Mouse (Mus musculus): ENCODE measurements around the gene Ddx21. TPM values are rescaled to one million over a fixed set of nuclear protein-coding genes. Genes with fewer than 3 reads are reported as not detected.

Gene Ddx21
- total RNA-seq, 2 experiments from 2014 or later, result 20.3 to 25.5 TPM

GRCm38 (mm10) chr10:62555705-62556557, 46.1 kb downstream of the Ddx21 start:
- peak; percentile 30 for TF ChIP-seq CTCF (conservative IDR thresholded peaks at IDR 0.05)
- DNase-seq (ENCODE audit: low spot score in 2 of 2), result no peak
- no peak overlapping the region for H3K4me3 ChIP-seq
- no peak overlapping the region for H3K27ac ChIP-seq

DNA sequence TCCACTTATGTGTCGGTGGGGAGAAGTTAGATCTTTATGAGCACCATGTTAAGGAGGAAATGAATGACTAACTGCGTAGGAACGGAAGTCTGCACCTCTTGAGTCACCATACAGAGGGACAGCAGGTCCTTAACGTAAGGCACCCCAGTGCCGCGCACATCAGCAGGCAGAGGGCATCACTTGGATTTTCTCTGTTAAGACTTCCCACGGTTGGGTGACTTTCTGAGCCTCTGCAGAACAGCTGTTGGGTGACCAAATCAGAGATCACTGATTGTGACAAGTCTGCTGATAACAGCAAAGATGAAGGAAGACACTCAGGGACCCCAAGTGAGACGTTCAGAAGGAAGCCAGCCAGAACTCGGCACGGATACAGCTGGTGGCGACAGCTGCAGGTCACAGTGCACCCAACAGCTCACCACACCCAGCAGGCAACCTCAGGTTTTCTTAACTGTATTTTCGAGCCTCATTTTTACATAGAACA, 48.4 kb downstream of the Ddx21 start:
- Histone ChIP-seq H3K27ac (no peak overlapping the region), H3K4me3 (no peak overlapping the region)
- TF ChIP-seq CTCF (conservative IDR thresholded peaks at IDR 0.05), result no peak
- no peak for DNase-seq (ENCODE audit: low spot score in 2 of 2)

DNA sequence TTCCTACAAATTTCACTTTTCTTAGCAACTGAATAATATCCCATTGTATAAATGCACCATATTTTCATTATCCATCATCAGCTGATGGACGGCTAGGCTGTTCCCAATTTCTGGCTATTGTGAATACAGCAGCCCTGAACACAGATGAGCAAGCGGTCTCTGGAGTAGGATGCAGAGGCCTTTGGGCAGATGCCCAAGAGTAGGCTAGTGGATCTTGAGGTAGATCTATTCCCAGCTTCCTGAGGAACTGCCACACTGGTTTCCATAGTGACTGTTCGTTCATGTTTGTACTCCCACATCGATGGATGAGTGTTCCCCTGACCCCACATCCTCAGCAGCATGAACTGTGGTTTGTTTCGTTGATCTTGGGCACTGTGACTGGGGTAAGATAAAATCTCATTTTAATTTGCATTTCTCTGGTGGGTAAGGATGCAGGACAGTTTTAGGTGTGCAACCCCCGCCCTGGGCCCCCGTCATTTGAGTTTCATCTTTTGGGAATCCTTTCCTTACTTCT, 51.2 kb downstream of the Ddx21 start:
- no peak for TF ChIP-seq CTCF (conservative IDR thresholded peaks at IDR 0.05)

DNA sequence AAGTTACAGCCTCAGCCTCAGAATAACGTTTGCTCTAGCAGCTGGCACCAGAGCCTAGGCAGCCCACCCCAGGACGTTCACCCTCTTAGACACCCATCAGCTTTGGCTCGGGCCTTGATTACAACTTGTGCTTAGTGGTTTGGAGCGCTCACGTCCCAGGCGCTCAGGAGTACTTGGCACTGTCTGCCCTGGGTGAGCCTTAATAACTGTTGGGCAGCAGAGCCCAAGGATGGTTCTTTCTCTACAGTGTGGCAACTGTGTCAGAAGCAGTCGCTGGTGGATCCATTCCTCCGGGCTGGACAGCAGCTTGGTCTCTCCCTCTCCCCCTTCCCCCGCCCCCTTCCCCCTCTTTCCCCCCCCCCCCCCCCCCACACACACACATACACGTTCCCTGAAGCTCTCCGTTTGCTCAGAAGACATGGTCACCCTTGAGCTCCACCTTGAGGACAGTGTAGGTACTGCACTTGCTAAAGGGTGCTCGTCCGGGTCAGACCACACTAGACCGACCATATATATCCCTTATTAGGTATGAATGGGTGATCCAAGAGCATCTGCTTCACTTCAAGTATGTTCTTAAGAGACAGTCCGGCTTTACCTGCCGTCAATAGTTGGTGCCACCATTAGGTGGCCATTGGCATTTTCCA, 52.4 kb downstream of the Ddx21 start:
- peak; percentile 46 to 67 for DNase-seq (ENCODE audit: low spot score in 2 of 2)
- TF ChIP-seq CTCF (conservative IDR thresholded peaks at IDR 0.05), result peak; percentile 78
- no peak overlapping the region for H3K27ac ChIP-seq
- no peak overlapping the region for H3K4me3 ChIP-seq

More for the DNA sequence above, 51.2 kb downstream of the Ddx21 start:
- Histone ChIP-seq H3K4me3 (no peak overlapping the region), H3K27ac (no peak overlapping the region)
- DNase-seq (ENCODE audit: low spot score in 2 of 2), result no peak

DNA sequence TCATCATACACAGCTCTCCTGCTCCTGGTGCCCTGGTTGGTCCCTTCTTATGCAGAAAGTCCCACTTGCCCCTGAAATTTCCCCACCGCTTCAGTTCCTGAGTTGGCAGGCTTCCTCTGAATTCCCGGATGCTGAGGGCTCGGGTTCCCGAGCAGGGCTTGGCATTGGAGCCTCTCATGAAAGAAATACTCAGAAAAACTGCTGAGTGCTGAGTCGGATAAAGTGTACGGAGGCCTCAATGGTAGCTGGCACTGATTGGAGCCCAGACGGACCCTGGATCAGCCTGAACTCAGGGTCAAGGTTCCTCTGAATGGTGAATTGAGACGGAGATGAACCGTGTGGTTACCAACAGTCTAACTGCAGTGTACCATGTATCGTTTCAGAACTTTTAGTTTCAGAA, 55.6 kb downstream of the Ddx21 start:
- no peak for TF ChIP-seq CTCF (conservative IDR thresholded peaks at IDR 0.05)
- no peak for DNase-seq (ENCODE audit: low spot score in 2 of 2)
- no peak overlapping the region for H3K27ac ChIP-seq
- no peak overlapping the region for H3K4me3 ChIP-seq

DNA sequence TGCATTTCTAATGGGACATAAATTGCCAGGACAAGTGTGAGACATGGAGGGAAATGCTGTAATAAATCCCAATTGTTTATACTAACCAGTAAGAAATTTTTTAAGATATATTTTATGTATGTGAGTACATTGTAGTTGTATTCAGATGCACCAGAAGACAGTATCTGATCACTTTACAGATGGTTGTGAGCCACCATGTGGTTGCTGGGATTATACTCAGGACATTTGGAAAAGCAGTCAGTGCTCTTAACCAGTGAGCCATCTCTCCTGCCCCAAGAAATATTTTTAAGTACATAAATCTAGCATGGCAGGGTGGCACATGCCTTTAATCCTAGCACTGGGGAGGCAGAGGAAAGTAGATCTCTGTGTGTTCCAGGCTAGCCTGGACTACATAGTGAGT, 56.3 kb downstream of the Ddx21 start:
- peak; percentile 59 for TF ChIP-seq CTCF (conservative IDR thresholded peaks at IDR 0.05)
- DNase-seq (ENCODE audit: low spot score in 2 of 2), result no peak
- Histone ChIP-seq H3K4me3 (no peak overlapping the region), H3K27ac (no peak overlapping the region)

DNA sequence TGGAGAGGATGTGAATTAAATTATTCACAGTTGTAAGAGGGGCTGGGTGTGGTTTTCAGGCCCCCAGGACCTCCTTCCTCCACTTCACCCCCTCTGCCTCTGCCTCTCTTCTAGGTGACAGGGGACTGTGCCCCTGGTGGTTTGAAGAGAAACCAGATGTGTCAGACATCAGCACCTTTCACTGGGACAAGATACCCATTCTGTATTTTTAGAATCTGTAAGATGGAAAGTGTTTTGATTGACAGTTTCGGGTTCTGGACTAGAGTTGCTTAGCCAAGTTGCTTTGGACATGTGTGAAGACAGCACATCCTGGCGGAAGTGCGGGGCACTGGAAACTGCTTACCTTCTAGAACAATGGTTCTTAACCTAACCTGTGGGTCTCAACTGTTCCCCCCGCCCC, 57.8 kb downstream of the Ddx21 start:
- DNase-seq (ENCODE audit: low spot score in 2 of 2), result no peak

DNA sequence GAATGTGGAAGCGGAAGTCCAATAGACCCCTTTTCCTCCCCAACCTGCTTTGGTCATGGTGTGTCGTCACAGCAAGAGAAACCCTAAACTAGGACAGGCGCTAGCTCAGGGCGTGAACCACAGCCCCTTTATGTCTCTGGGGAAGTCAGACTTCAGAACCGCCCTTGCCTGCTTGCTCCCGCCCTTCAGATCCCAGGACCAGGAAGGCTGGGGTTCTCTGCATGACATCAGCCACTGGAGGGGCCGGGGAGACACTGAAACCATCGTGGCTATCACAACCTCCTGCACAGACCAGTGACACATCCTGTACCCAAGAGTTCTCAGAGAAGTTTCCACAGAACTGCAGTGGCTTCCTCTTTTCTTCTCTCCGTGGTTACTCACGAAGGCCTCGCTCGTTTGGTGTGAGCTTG, 58.7 kb downstream of the Ddx21 start:
- TF ChIP-seq CTCF (conservative IDR thresholded peaks at IDR 0.05), result no peak
- DNase-seq (ENCODE audit: low spot score in 2 of 2), result no peak
- Histone ChIP-seq H3K4me3 (no peak overlapping the region), H3K27ac (no peak overlapping the region; the same call in 1 of the 2 replicates)

More for the DNA sequence above, 57.8 kb downstream of the Ddx21 start:
- Histone ChIP-seq H3K4me3 (no peak overlapping the region), H3K27ac (no peak overlapping the region)
- TF ChIP-seq CTCF (conservative IDR thresholded peaks at IDR 0.05), result no peak

GRCm38 (mm10) chr10:62542928-62543327, 59.2 kb downstream of the Ddx21 start:
- no peak for TF ChIP-seq CTCF (conservative IDR thresholded peaks at IDR 0.05)
- H3K4me3 ChIP-seq, result no peak overlapping the region
- H3K27ac ChIP-seq, result no peak overlapping the region; the same call in 1 of the 2 replicates
- DNase-seq (ENCODE audit: low spot score in 2 of 2), result no peak

- no peak overlapping the region for H3K4me3 ChIP-seq
- no peak overlapping the region for H3K27ac ChIP-seq
- no peak for TF ChIP-seq CTCF (conservative IDR thresholded peaks at IDR 0.05)
- DNase-seq (ENCODE audit: low spot score in 2 of 2), result no peak
Observed at GRCm38 (mm10) chr10:62542507-62542906, 59.6 kb downstream of the Ddx21 start.

DNA sequence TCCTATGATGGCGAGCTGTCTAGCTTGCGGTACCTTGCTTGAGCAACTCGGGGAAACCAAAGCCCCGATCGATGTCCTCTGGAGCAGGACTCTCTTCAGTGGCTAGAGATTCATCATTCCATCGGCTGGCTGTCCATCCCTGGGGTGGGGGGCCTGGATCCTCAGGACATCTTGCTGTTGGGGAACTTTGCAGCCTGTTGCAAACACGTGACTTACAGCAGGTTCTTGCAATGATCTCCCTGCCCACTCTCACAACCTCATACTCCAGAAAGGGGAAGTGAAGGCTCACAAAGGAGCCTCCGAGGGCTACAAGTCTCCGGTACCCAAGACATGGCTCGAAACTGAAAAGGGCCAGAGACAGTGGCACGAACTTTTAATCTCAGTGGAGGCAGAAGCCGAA, 60.6 kb downstream of the Ddx21 start:
- no peak for DNase-seq (ENCODE audit: low spot score in 2 of 2)
- Histone ChIP-seq H3K27ac (no peak overlapping the region), H3K4me3 (no peak overlapping the region)
- TF ChIP-seq CTCF (conservative IDR thresholded peaks at IDR 0.05), result no peak

DNA sequence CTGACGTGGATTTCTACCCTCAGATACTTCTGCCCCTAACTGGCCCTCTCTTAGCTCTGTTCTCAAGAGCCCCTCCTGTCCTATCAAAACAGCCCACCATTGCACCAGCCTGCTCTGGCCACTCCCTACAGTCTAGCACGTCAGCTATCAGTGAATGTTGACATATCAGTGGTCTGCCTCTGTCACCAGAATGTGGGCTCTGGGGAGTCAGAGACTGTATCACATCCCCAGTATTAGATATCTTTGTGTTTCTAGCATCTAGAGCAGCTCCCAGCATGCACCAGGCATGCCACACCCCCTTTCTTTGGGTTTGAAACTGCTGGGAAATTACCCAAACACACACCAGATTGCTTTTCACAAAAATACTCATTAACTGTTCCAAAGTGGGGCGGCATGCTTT, 61.3 kb downstream of the Ddx21 start:
- no peak overlapping the region for H3K27ac ChIP-seq
- no peak for TF ChIP-seq CTCF (conservative IDR thresholded peaks at IDR 0.05)
- no peak overlapping the region for H3K4me3 ChIP-seq
- DNase-seq (ENCODE audit: low spot score in 2 of 2), result no peak

- no peak overlapping the region for H3K4me3 ChIP-seq
- no peak for DNase-seq (ENCODE audit: low spot score in 2 of 2)
- H3K27ac ChIP-seq, result no peak overlapping the region
- no peak for TF ChIP-seq CTCF (conservative IDR thresholded peaks at IDR 0.05)
Observed at GRCm38 (mm10) chr10:62534509-62534908, 67.6 kb downstream of the Ddx21 start.

Measured in layer of hippocampus, adult 2 months (tissue).